Mouse (Mus musculus) layer of hippocampus, adult 2 months (tissue): ENCODE measurements around the gene B130006D01Rik. TPM values are rescaled to one million over a fixed set of nuclear protein-coding genes. Genes with fewer than 3 reads are reported as not detected.

Source experiments
- DNase-seq, 2 experiments: peaks; one replicate each; pipeline ENCODE4 v3.0.0; 2022; ENCODE audit warnings: low spot score in 2 of 2
- H3K27ac ChIP-seq: fragments of 200-600 bp; 2 replicates; pipeline ENCODE4 v1.8.1; 2022
- H3K4me3 ChIP-seq: fragments of 200-600 bp; 2 replicates; pipeline ENCODE4 v1.8.1; 2022; ENCODE audit warnings: mild to moderate bottlenecking
- CTCF ChIP-seq: fragments of 200-600 bp; conservative IDR thresholded peaks from 2 replicates; pipeline ENCODE4 v1.8.1; 2022; ENCODE audit warnings: antibody characterized with exemption, mild to moderate bottlenecking, moderate library complexity
- long read RNA-seq, 2 experiments: library from polyadenylated mRNA; stranded (forward); transcript quantifications; one replicate each; pipeline ENCODE4 v2.0.0; 2021; ENCODE audit warnings: borderline mapping rate in 2 of 2
- total RNA-seq, 2 experiments: library from RNA; stranded (reverse); gene quantifications; 2 replicates each; pipeline ENCODE4 v1.2.3; 2021

B130006D01Rik gene
- total RNA-seq, result 1 to 10 TPM; 1.8 to 2.3 TPM
- long read RNA-seq, experiment 1, result 0 reads
- long read RNA-seq, experiment 2, result 0 reads

DNA sequence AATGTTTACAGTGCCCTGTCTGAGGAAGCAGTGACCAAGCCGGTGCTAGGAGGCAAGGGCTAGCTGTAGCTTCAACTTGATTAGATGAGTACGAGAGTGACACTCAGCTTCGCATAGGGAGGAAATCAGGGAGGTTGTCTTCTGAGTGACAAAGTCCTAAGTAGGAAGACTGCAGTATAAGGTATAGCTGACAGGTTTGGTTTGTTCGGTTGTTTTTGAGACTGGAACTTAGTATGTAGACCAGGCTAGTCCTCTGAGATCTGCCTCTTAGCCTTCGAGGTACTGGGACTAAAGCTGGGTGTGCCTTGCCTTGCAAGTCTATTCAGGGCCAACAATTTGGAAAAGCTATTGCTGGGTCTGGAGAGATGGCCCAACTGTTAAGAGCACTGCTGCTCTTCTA is at the start of gene B130006D01Rik:
TSS of gene B130006D01Rik (plus strand) at position 301 of the 400 bp plus-strand sequence.
- Histone ChIP-seq H3K4me3 (no peak within 1 kb of the TSS), H3K27ac (no peak within 1 kb of the TSS)
- no peak for DNase-seq
- no peak for TF ChIP-seq CTCF

GRCm38 (mm10) chr11:95675498-95675897 is 47.9 kb upstream of the B130006D01Rik start:
- Histone ChIP-seq H3K4me3 (no peak overlapping the region), H3K27ac (no peak overlapping the region)
- no peak for DNase-seq
- no peak for TF ChIP-seq CTCF

DNA sequence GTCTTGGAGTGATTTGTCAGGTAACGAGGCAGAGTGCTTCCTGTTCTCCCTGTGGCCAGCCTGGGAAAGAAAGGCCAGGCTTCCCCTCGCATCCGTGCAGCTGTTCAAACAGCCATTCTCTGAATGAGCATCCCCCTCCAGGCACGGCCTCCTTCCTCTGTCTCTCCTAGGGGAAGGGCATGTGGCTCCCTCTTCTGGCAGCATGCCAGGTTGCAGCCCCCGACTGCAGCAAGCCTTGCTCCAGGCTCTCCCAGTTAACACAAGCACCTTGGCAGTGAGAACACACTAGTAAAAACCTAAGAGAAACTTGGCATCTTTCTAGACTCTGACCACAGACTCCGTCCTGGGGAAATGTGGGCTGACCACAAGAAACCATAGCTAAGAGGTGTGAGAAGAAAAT is 47.1 kb upstream of the B130006D01Rik start:
- no peak overlapping the region for H3K27ac ChIP-seq
- H3K4me3 ChIP-seq, result no peak overlapping the region
- TF ChIP-seq CTCF, result peak; percentile 46
- peak; percentile 18 to 49 for DNase-seq

- TF ChIP-seq CTCF, result no peak
- no peak for DNase-seq
- Histone ChIP-seq H3K27ac (no peak overlapping the region), H3K4me3 (no peak overlapping the region)
These were observed 45.3 kb upstream of the B130006D01Rik start for GRCm38 (mm10) chr11:95677925-95678701.

DNA sequence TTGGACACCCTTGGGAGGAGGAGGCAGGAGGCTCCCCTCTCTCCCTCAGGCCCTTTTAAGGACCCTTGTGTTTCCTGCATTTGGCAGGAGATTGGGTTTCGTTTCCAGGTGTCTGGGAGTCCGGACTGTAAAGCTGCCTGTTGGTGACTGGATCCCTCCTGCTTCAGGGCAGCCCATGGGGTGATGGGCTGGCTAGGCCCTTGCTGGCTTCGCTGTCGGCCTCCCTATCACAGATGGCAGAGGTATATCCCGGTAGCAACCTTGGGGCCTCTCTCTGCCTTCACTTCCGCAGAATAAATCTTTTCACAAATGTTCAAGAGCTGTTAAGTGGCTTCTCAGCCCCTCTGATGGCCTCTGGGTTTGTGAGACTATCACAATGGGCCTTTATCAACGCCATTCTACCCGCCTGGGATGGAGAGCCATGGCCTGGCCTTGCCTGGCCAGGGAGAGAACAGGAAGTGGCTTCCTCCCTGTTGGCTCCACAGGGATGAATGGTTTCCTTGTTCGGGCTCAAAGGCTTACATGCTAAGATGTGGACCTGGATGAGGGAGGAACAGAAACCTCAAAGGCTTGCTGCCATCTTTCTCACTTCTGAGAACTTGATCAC is 41.3 kb upstream of the B130006D01Rik start:
- TF ChIP-seq CTCF, result no peak
- no peak overlapping the region for H3K27ac ChIP-seq
- no peak overlapping the region for H3K4me3 ChIP-seq
- no peak for DNase-seq

DNA sequence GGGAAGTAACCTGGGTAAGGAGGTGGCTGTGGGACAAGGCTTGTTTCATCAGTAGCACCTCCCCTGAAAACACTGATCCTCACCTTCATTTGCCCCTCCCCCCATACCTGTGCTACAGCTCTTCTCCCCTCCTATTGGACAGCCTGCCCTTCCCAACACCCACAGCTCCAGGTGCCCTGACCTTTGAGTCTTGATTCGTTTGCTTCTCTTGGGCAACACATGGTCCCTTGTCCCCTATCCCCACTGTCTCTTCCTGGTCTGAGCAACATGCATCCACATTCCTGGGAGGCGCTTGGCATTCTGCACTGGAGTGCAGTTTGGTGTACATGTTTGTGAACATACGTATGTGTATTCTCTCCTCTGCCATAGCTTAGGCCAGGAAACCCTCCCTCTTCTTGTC is 40.4 kb upstream of the B130006D01Rik start:
- H3K27ac ChIP-seq, result no peak overlapping the region
- H3K4me3 ChIP-seq, result no peak overlapping the region
- no peak for TF ChIP-seq CTCF
- DNase-seq, result no peak

DNA sequence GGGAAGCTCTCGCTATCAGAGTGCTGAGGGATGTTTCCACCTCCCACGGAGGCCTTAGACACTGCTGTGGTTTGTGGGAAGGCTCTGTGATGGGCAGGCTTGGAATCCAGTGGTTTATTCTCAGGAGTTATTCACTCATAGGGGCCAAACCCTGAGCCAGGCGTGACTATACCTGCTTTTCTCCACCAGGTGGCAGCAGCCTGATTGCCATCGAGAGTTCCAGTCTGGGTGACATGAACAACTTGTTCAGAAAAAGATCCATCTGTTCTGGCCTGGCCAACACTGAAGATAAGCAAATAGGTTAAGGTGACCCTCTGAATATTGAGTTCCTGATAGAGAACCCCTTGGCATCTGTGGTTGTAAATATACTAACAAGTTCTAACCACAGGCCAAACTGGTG is 37.4 kb upstream of the B130006D01Rik start:
- DNase-seq, result peak; percentile 72 to 83
- Histone ChIP-seq H3K27ac (no peak overlapping the region), H3K4me3 (no peak overlapping the region)
- peak; percentile 98 for TF ChIP-seq CTCF

DNA sequence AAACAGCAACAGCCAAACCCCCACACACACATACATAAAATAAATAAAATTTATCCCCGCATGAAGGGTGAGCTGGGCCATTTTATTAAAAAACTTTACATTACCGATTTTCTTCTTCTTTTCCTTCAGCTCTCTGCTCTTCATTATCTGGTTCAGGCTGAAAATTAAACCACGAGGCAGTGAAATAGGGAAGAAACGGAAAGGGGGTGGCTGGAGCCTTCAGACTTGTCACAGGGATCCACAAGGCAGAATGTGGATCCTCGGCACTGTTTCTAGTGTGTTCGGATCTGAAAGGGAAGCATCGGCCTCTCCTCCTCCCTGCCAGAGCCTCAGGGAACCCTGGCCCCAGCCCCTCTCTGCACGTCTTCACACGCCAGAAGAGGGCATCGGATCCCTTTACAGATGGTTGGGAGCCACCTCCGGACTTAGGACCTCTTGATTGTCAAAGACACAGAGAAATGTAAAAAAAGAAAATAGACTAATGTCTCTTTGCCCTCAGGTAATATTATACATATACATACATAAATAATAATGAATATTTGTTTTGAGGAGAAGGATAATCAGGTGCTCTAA is 36.2 kb upstream of the B130006D01Rik start:
- no peak for DNase-seq
- Histone ChIP-seq H3K27ac (no peak overlapping the region), H3K4me3 (no peak overlapping the region)
- peak; percentile 45 for TF ChIP-seq CTCF

DNA sequence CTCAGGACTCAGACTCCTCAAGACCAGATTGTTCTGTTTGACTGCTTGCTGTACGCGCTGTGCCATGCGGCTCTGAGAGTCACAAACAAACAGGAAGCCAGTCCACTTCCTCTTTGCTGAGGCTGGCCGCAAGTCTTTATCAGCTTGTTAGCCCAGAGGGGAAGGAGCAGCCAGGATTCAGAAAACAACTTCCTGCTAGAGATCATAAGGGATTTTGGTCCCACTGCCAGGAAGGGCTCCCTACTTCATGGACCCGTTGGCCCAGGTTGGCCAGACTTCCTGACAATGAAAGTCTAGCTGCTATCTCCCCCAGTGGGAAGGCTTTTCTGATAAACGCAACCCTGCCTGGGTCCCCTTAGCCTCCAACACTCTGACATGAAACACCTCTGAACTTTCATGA is 34.9 kb upstream of the B130006D01Rik start:
- DNase-seq, result no peak
- no peak overlapping the region for H3K4me3 ChIP-seq
- peak overlapping the region; percentile 57; the same call in 1 of the 2 replicates for H3K27ac ChIP-seq
- TF ChIP-seq CTCF, result no peak

DNA sequence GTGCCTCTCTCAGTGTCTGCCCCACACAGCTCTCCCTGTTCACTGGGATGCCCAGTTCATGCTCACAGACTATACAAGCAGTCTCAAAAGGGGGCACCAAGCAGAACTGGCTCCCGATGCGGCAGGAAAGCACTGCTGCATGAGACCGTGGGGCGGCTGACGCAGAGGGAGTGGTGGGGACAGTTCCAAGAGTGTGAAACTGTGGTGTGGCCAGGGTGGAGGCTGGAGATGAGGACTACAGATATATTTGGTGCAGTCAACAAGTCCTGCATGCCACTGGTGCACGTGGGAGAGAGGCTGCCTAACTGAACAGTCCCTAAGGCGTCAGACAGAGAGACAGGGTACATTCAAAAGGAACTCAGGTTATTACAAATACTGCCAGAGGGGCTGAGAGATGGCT is 34.4 kb upstream of the B130006D01Rik start:
- no peak for TF ChIP-seq CTCF
- Histone ChIP-seq H3K4me3 (no peak overlapping the region), H3K27ac (peak overlapping the region; percentile 57; the same call in 1 of the 2 replicates)
- DNase-seq, result no peak

DNA sequence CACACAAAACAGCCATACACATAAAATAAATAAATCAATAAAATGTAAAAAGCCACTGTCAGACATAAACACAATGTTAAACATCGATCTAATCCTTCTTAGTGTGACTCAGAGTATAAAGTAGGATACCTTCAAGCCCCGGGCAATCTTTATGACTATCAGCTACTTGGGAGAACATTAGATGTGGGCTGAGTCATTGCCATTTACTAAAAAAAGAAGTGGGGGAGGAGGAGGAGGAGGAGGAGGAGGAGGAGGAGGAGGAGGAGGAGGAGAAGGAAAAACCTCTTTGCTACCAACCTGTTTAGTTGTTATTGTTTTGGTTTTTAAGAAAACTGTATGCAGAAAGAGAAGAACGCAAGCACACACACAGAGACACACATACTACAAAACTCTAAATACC is 33.8 kb upstream of the B130006D01Rik start:
- no peak for TF ChIP-seq CTCF
- DNase-seq, result no peak
- Histone ChIP-seq H3K4me3 (no peak overlapping the region), H3K27ac (peak overlapping the region; percentile 57; the same call in 1 of the 2 replicates)

- no peak for TF ChIP-seq CTCF
- no peak for DNase-seq
- no peak overlapping the region for H3K4me3 ChIP-seq
- no peak overlapping the region for H3K27ac ChIP-seq
These were observed 24.8 kb upstream of the B130006D01Rik start for GRCm38 (mm10) chr11:95698541-95698940.
